19 mouse cellular contexts compared by ENCODE assay signal in the genomic region with DNA sequence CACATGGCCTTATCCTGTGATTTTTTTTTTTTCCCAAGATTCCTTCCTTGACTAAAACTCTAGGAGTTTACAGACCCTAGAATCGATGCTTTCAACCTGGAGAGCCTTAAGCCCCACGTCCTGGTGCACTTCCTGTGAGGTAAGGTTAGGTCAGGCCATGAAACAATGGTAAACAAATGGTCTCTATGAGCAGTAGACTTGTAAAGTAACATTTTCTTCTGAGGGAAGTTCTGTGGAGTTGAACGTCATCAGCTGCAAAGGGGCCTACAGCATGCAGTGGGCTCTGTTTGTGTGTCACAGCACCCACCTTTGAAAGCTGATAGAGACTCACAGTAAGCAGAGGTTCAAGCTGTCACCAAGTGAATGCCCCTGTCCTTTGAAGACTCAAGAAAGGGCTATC.
A peak's percentile ranks its signal among the peaks of the same experiment; 100 is the strongest.
DNase-seq lines count a peak whose midpoint lies in the region; ATAC-seq and TF ChIP-seq lines count a peak whose summit lies in the region.
"Had no signal": no experiment of that assay in that cellular context is flagged by ENCODE, and none has a peak within 500 bp of the region (broad histone marks: within the 10 kb centered on the region; RNA-seq: fewer than 3 reads in every experiment).

No protein-coding gene starts in this region.

- DNase-seq in CD4-positive helper T cell, adult 2 months (ENCODE audit: low read depth, low spot score): peak; percentile 46
- DNase-seq in CD8-positive naive resting alpha-beta T cell, adult 2 months (ENCODE audit: low read depth in 2 of 2, low spot score in 2 of 2): peak; percentile 55 to 61
- DNase-seq in kidney, postnatal 25 days: no peak
- DNase-seq in layer of hippocampus, adult 2 months (ENCODE audit: low spot score in 2 of 2): no peak
- no peak for DNase-seq in gastrocnemius, adult 2 months
- DNase-seq: adrenal gland, adult 8-10 months; adrenal gland, postnatal 36 days; cerebellum, adult 8-10 months; cerebellum, postnatal 14 days; gastrocnemius, postnatal 25 days had no signal

- no peak overlapping the region for H3K27ac ChIP-seq in layer of hippocampus, adult 2 months
- H3K27ac ChIP-seq in gastrocnemius, adult 2 months: no peak overlapping the region
- H3K27ac ChIP-seq: embryonic facial prominence, embryonic 15.5 days; forebrain, embryonic 10.5 days; forebrain, embryonic 15.5 days; hindbrain, embryonic 10.5 days; hindbrain, embryonic 14.5 days had no signal

- H3K4me3 ChIP-seq in layer of hippocampus, adult 2 months: no peak overlapping the region
- H3K4me3 ChIP-seq in gastrocnemius, adult 2 months: no peak overlapping the region
- H3K4me3 ChIP-seq: embryonic facial prominence, embryonic 15.5 days; erythroblast, embryonic 14.5 days; forebrain, embryonic 15.5 days; heart, embryonic 12.5 days had no signal

- ATAC-seq in inflammation-experienced regulatory T-cells, adult 6 months: peak; percentile 38
- ATAC-seq in neutrophil, adult 5-6 weeks (ENCODE audit: extremely low read depth, insufficient number of reproducible peaks, low FRiP score, poor library complexity, severe bottlenecking): peak; percentile 19; the same call in 1 of the 2 replicates
- ATAC-seq: forebrain, embryonic 15.5 days had no signal

- intact Hi-C loops in gastrocnemius, adult 2 months (cut with DNase I): no loop called here

- no peak for TF ChIP-seq CTCF in layer of hippocampus, adult 2 months (conservative IDR thresholded peaks at IDR 0.05)
- no peak for TF ChIP-seq CTCF in gastrocnemius, adult 2 months (IDR thresholded peaks at IDR 0.05)

Comparison
In these comparisons a context has a peak if more than half of its experiments do, and no peak if none do; other contexts are left out.
1. DNase-seq: peak in CD4-positive helper T cell, adult 2 months (single experiment) and CD8-positive naive resting alpha-beta T cell, adult 2 months (2 of 2); none in kidney, postnatal 25 days (0 of 2), layer of hippocampus, adult 2 months (0 of 2) and gastrocnemius, adult 2 months (single experiment).